Mouse (Mus musculus) megakaryocyte, adult 5-6 weeks (primary cell): ENCODE results near the gene Pnpla8. TPM values are rescaled to one million over a fixed set of nuclear protein-coding genes. Genes with fewer than 3 reads are reported as not detected.
A peak's percentile ranks its signal among the peaks of the same experiment; 100 is the strongest.
"Not testable (repeated sequence)": the region's sequence is repeated elsewhere in the genome, so short reads cannot be mapped to it uniquely, and the experiment has no call there.

ENCODE experiments used
- ATAC-seq: 2 replicates; pipeline ENCODE4 v1.8.0; 2016; ENCODE audit warnings: mild to moderate bottlenecking, inconsistent platforms; ENCODE audit not compliant: poor library complexity, severe bottlenecking
- total RNA-seq, 2 experiments: library from RNA; stranded (forward) in 1 of 2; stranded (reverse) in 1 of 2; fragments of 153-499, 151-499 nt in 1 of 2; fragments of 221-1000, 200-1000 nt in 1 of 2; gene quantifications; 2 replicates each; pipeline versions ENCODE4 v1.2.3 to v1.2.4; 2015 to 2017

Pnpla8 gene
- total RNA-seq, 2 experiments from 2014 or later = 48.4 to 49.2 TPM

DNA sequence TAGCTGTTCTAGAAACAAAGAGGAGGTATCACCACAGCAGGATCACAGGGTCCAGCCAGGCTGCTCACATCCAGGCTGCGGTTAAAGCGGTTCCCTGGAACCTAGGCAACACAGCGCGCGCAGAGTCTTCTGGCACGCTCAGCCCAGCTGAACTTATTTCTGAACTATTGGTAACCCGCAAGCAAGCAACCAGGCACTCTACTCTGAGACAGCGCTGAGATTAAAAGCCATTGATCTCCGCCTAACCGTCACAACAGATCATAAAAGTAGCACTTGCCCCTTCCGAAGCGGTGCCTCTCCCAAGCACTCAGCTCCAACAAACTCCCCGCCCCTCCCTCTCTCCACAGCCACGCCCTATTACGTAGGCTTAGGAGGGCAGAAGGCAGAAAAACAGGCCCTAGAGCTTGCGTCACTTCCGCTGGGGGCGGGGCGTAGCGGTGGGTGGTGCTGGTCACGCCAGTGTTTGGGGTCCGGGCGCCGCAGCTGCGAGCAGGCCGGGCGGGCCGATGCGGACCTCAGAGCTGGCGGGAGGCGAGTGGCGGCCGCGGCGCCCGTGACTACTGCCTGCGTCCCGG is 47.6 kb downstream of the Pnpla8 start:
- peak; percentile 85 for ATAC-seq

- peak; percentile 65 for ATAC-seq
Measured at GRCm38 (mm10) chr12:44269311-44269831, 48.2 kb downstream of the Pnpla8 start.

- no peak for ATAC-seq
Measured at GRCm38 (mm10) chr12:44274125-44274835, 53.1 kb downstream of the Pnpla8 start.

- ATAC-seq = not testable (repeated sequence)
Measured at GRCm38 (mm10) chr12:44280147-44280546, 59.0 kb downstream of the Pnpla8 start.

DNA sequence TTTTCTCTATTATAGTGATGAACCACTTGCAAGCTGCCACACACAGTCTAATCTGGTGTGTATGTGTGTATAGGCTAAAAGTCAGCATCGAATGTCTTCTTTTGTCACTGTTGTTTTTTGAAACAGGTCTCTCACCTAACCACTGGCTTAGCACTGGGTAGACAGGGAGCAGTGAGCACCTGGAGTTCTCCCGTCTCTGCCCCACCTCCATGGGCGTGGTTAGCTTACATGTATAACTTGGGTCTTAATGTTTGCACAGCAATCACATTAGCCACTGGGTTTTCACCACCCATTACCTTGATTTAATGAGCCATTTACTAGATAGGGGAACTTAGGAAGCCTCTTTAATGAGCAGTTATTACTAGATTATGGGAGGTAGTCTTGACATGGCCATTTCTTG is 60.4 kb downstream of the Pnpla8 start:
- no peak for ATAC-seq

DNA sequence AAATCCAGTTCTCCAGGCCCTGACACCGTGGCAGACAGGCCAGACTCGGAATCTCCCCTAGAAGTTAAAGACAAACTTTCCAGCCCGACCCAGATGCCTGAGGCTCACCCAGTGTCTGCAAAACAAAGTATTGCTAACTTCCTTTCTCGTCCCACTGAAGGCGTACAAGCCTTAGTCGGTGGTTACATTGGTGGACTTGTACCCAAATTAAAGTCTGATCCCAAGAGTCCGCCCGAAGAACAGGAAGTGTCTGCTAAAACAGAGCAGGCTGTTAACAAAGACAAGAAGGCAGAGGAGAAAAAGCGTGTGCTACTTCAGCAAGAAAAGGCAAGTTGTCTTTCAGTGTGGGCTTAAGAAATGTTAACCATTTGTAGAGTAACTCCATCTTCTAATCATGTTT is 62.2 kb downstream of the Pnpla8 start:
- peak; percentile 37 for ATAC-seq

DNA sequence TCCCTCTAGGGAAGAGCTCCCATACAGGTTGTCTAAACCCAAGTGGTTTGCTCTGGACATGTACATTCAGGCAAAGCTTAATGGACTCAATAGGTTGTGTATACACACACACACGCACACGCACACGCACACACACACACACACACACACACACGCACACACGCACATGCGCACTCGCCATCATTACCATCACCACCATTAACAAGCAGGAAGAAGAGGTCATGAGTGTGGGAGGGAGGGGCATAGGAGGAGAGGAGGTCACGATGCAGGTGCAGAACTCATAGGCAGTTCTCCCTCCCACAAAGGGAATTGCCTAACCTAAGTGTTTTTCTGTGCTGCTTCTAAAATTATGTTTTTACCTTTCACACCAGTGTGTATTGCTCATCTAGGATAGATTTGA is 65.8 kb downstream of the Pnpla8 start:
- ATAC-seq = peak; percentile 44

DNA sequence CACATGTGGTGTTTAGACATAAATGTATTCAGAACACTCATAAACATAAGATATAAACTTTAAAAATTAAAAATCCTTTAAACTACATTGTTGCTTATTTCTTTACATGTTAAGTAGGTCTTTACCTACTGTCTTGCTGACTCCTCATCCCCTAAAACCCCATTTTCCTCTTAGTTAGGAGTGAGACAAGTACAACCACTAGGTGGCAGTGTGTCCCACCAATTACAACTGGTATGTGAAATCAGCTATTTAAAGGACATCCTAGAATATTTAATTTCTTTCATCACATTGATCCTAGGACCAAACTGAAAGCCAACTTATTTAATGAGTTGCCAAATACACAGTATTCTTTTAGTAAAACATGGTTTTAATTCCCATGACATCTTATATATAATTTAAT is 71.1 kb downstream of the Pnpla8 start:
- ATAC-seq = peak; percentile 86

DNA sequence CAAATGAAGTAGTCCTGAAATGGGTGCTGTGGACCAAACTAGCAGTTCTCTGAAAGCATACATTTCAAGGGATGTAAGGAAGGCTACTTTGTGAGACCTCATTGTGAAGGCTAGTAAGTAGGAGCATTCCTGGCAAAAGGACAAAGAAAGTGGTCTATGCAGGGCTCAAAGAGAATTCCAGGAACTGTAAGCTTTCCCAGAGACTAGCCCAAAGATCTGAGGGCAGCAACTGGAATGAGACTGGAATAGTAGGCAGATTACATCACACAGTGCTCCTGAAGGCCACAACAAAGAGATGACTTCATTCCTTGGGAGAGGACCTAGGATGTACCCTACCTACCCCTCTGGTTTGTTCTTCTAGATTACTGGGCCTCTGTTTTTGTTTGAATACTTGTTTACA is 79.6 kb downstream of the Pnpla8 start:
- ATAC-seq = no peak

- ATAC-seq = no peak
Measured at GRCm38 (mm10) chr12:44304012-44304411, 82.8 kb downstream of the Pnpla8 start.

GRCm38 (mm10) chr12:44304869-44305268 is 83.7 kb downstream of the Pnpla8 start:
- ATAC-seq = no peak

- ATAC-seq = no peak
Measured at GRCm38 (mm10) chr12:44308221-44308620, 87.1 kb downstream of the Pnpla8 start.

GRCm38 (mm10) chr12:44315212-44315611 is 94.0 kb downstream of the Pnpla8 start:
- no peak for ATAC-seq

- ATAC-seq = no peak
Measured at GRCm38 (mm10) chr12:44325091-44325490, 103.9 kb downstream of the Pnpla8 start.

GRCm38 (mm10) chr12:44327452-44327851 is 106.3 kb downstream of the Pnpla8 start:
- ATAC-seq = no peak

GRCm38 (mm10) chr12:44328381-44329315 is 107.5 kb downstream of the Pnpla8 start, which contains the start of gene Nrcam:
TSS of gene Nrcam (plus strand) at chr12:44328885.
- peak; percentile 30; the same call in 1 of the 2 replicates for ATAC-seq

- ATAC-seq = no peak
Measured at GRCm38 (mm10) chr12:44329316-44330215, 108.4 kb downstream of the Pnpla8 start.

- ATAC-seq = no peak
Measured at GRCm38 (mm10) chr12:44330216-44330719, 109.1 kb downstream of the Pnpla8 start.

DNA sequence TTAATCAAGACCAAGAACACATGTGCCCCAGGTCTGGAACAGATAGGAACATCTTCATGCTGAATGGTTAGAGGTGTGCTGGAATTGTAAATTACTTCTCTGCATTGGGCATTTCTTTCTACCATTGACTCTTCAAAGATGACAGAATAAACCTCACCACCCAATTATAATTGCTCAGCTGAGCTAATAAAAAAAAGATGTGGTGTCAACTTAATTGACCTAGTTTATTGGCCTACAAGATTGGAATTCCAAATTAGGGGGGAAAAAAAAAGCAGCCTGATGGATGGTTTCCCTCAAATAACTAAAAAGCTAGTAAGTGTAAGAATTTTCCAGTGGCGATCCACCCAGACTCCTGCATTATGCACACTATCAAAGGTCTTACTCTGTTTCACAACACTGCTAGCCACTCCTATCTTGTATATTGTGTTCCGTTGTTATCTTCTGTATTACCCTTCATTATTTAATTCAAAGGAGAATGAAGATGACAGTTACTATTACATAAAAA is 116.0 kb downstream of the Pnpla8 start:
- no peak for ATAC-seq

DNA sequence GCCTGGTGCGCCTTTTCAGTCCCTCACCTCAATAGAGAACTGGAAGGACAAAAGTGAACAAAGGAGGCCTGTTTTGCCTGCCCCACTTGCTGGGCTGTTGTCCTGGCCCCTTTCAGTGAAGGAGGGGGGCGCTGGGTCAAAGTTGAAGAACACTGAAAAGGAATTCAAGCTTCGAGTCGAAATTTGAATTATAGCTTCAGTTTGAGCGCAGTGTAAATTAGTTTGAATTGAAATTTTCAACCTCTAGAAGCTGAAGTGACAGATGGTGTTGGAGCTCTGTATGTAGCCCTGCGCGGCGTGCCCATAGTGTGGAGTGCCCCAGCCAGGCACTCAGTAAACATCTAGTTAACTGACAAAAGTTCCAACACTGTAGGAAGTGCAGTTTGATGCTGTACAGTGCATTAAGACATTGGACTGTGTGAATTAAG is 117.0 kb downstream of the Pnpla8 start:
- no peak for ATAC-seq
